Mouse (Mus musculus): ENCODE measurements around the gene Dars. TPM values are rescaled to one million over a fixed set of nuclear protein-coding genes. Genes with fewer than 3 reads are reported as not detected.

The Dars gene
- polyA plus RNA-seq, 1 experiment from 2014 or later: 178 TPM

DNA sequence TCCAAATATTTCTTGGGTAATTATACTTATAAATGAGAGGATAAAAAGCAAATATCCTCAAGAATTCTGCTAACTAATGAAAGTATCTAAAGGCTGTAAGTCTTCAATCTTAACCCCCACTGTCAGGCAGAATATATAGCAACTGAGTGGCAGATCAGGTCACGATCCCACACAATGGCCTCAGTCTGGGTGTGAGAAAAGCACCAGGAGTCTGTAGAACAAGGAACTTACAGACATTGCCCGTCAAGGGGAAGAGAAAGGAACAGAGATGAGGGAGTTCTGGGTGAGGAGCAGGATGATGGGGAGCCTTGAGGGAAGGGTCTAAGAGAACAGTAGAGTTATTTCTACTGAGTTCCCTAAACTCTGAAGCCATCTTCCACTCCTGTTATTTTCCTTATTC, 16.2 kb downstream of the Dars start:
- H3K36me3 ChIP-seq (ENCODE audit: control insufficient read depth, insufficient read depth, low read length): peaks cover 4% of the 10 kb centered on the region; the same call in 1 of the 2 replicates
- H3K4me2 ChIP-seq (ENCODE audit: low read depth, low read length): no peak overlapping the region
- WGBS: 49% methylated on average over 2 of the region's 2 CpGs
- H3K4me3 ChIP-seq (replicated peaks; ENCODE audit: low read length): no peak overlapping the region
- no peak for ATAC-seq (ENCODE audit: insufficient read depth, low FRiP score)
- H3K27ac ChIP-seq (ENCODE audit: low read length): peak overlapping the region; percentile 55; the same call in 1 of the 2 replicates
- H3K9me3 ChIP-seq (replicated peaks; ENCODE audit: control insufficient read depth, low read length): no peaks in the 10 kb centered on the region
- H3K27me3 ChIP-seq (ENCODE audit: control insufficient read depth, insufficient read depth, low read length): no peaks in the 10 kb centered on the region
- H3K9ac ChIP-seq (ENCODE audit: low read length): no peak overlapping the region
- peaks cover 8% of the 10 kb centered on the region for H3K4me1 ChIP-seq (ENCODE audit: control insufficient read depth, insufficient read depth, low read length)

GRCm38 (mm10) chr1:128399941-128400915, 16.9 kb downstream of the Dars start:
- Histone ChIP-seq H3K36me3 (ENCODE audit: control insufficient read depth, insufficient read depth, low read length) (peaks cover 4% of the 10 kb centered on the region; the same call in 1 of the 2 replicates), H3K4me1 (ENCODE audit: control insufficient read depth, insufficient read depth, low read length) (peaks cover 8% of the 10 kb centered on the region), H3K4me2 (ENCODE audit: low read depth, low read length) (no peak overlapping the region), H3K27me3 (ENCODE audit: control insufficient read depth, insufficient read depth, low read length) (no peaks in the 10 kb centered on the region), H3K9me3 (replicated peaks; ENCODE audit: control insufficient read depth, low read length) (no peaks in the 10 kb centered on the region), H3K27ac (ENCODE audit: low read length) (no peak overlapping the region), H3K4me3 (replicated peaks; ENCODE audit: low read length) (no peak overlapping the region), H3K9ac (ENCODE audit: low read length) (no peak overlapping the region)
- 68% methylated on average over 5 of the region's 5 CpGs for WGBS
- no peak for ATAC-seq (ENCODE audit: insufficient read depth, low FRiP score)

- H3K4me1 ChIP-seq (ENCODE audit: control insufficient read depth, insufficient read depth, low read length): peaks cover 3% of the 10 kb centered on the region
- no peak overlapping the region for H3K4me2 ChIP-seq (ENCODE audit: low read depth, low read length)
- no peak overlapping the region for H3K4me3 ChIP-seq (replicated peaks; ENCODE audit: low read length)
- peak overlapping the region; percentile 25; the same call in 1 of the 2 replicates for H3K27ac ChIP-seq (ENCODE audit: low read length)
- peaks cover 4% of the 10 kb centered on the region; the same call in 1 of the 2 replicates for H3K36me3 ChIP-seq (ENCODE audit: control insufficient read depth, insufficient read depth, low read length)
- H3K9me3 ChIP-seq (replicated peaks; ENCODE audit: control insufficient read depth, low read length): no peaks in the 10 kb centered on the region
- peak; percentile 79; the same call in 1 of the 2 replicates for ATAC-seq (ENCODE audit: insufficient read depth, low FRiP score)
- WGBS: 60% methylated on average over 5 of the region's 5 CpGs
- no peak overlapping the region for H3K9ac ChIP-seq (ENCODE audit: low read length)
- no peaks in the 10 kb centered on the region for H3K27me3 ChIP-seq (ENCODE audit: control insufficient read depth, insufficient read depth, low read length)
Observed at GRCm38 (mm10) chr1:128398738-128399445, 18.3 kb downstream of the Dars start.

- H3K9me3 ChIP-seq (replicated peaks; ENCODE audit: control insufficient read depth, low read length): no peaks in the 10 kb centered on the region
- H3K27ac ChIP-seq (ENCODE audit: low read length): no peak overlapping the region
- H3K4me2 ChIP-seq (ENCODE audit: low read depth, low read length): no peak overlapping the region
- no peak overlapping the region for H3K9ac ChIP-seq (ENCODE audit: low read length)
- H3K4me1 ChIP-seq (ENCODE audit: control insufficient read depth, insufficient read depth, low read length): no peaks in the 10 kb centered on the region
- ATAC-seq (ENCODE audit: insufficient read depth, low FRiP score): no peak
- no peaks in the 10 kb centered on the region; the same call in 1 of the 2 replicates for H3K36me3 ChIP-seq (ENCODE audit: control insufficient read depth, insufficient read depth, low read length)
- WGBS: 90% methylated on average over 3 of the region's 3 CpGs
- no peak overlapping the region for H3K4me3 ChIP-seq (replicated peaks; ENCODE audit: low read length)
- no peaks in the 10 kb centered on the region for H3K27me3 ChIP-seq (ENCODE audit: control insufficient read depth, insufficient read depth, low read length)
Observed at GRCm38 (mm10) chr1:128394657-128395056, 22.5 kb downstream of the Dars start.

GRCm38 (mm10) chr1:128392382-128392781, 24.8 kb downstream of the Dars start:
- no peaks in the 10 kb centered on the region for H3K9me3 ChIP-seq (replicated peaks; ENCODE audit: control insufficient read depth, low read length)
- WGBS: 86% methylated on average over 2 of the region's 2 CpGs
- H3K27me3 ChIP-seq (ENCODE audit: control insufficient read depth, insufficient read depth, low read length): no peaks in the 10 kb centered on the region
- H3K27ac ChIP-seq (ENCODE audit: low read length): no peak overlapping the region
- no peak overlapping the region for H3K4me2 ChIP-seq (ENCODE audit: low read depth, low read length)
- no peak overlapping the region for H3K4me3 ChIP-seq (replicated peaks; ENCODE audit: low read length)
- no peaks in the 10 kb centered on the region for H3K4me1 ChIP-seq (ENCODE audit: control insufficient read depth, insufficient read depth, low read length)
- no peaks in the 10 kb centered on the region; the same call in 1 of the 2 replicates for H3K36me3 ChIP-seq (ENCODE audit: control insufficient read depth, insufficient read depth, low read length)
- ATAC-seq (ENCODE audit: insufficient read depth, low FRiP score): no peak
- H3K9ac ChIP-seq (ENCODE audit: low read length): no peak overlapping the region

- H3K4me2 ChIP-seq (ENCODE audit: low read depth, low read length): no peak overlapping the region
- H3K9me3 ChIP-seq (replicated peaks; ENCODE audit: control insufficient read depth, low read length): no peaks in the 10 kb centered on the region
- no peak overlapping the region for H3K9ac ChIP-seq (ENCODE audit: low read length)
- no peak for ATAC-seq (ENCODE audit: insufficient read depth, low FRiP score)
- H3K27ac ChIP-seq (ENCODE audit: low read length): no peak overlapping the region
- H3K4me1 ChIP-seq (ENCODE audit: control insufficient read depth, insufficient read depth, low read length): no peaks in the 10 kb centered on the region
- no peaks in the 10 kb centered on the region for H3K27me3 ChIP-seq (ENCODE audit: control insufficient read depth, insufficient read depth, low read length)
- 86% methylated on average over 7 of the region's 7 CpGs for whole genome bisulfite sequencing
- H3K4me3 ChIP-seq (replicated peaks; ENCODE audit: low read length): no peak overlapping the region
- peaks cover 3% of the 10 kb centered on the region; the same call in 1 of the 2 replicates for H3K36me3 ChIP-seq (ENCODE audit: control insufficient read depth, insufficient read depth, low read length)
Observed at GRCm38 (mm10) chr1:128386487-128386886, 30.7 kb downstream of the Dars start.

DNA sequence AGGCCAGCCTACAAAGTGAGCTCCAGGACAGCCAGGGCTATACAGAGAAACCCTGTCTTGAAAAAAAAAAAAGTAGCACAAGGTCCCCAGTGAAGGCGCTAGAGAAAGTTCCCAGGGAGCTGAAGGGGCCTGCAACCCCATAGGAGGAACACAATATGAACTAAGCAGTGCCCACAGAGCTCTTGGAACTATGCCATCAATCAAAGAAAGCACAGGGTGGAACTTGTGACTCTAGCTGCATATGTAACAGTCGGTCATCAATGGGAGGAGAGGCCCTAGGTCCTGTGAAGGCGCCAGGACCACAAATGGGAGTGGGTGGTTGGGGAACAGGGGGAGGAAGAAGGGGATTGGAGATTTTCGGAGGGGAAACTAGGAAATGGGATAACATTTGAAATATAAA, 40.3 kb downstream of the Dars start:
- Histone ChIP-seq H3K4me2 (ENCODE audit: low read depth, low read length) (no peak overlapping the region), H3K36me3 (ENCODE audit: control insufficient read depth, insufficient read depth, low read length) (peaks cover 16% of the 10 kb centered on the region), H3K4me1 (ENCODE audit: control insufficient read depth, insufficient read depth, low read length) (no peaks in the 10 kb centered on the region), H3K9ac (ENCODE audit: low read length) (no peak overlapping the region), H3K4me3 (replicated peaks; ENCODE audit: low read length) (no peak overlapping the region), H3K27me3 (ENCODE audit: control insufficient read depth, insufficient read depth, low read length) (no peaks in the 10 kb centered on the region), H3K27ac (ENCODE audit: low read length) (no peak overlapping the region), H3K9me3 (replicated peaks; ENCODE audit: control insufficient read depth, low read length) (no peaks in the 10 kb centered on the region)
- ATAC-seq (ENCODE audit: insufficient read depth, low FRiP score): no peak
- WGBS: 90% methylated on average over 4 of the region's 4 CpGs

GRCm38 (mm10) chr1:128372143-128372860, 44.9 kb downstream of the Dars start:
- 80% methylated on average over 7 of the region's 7 CpGs for WGBS
- Histone ChIP-seq H3K27ac (ENCODE audit: low read length) (no peak overlapping the region), H3K27me3 (ENCODE audit: control insufficient read depth, insufficient read depth, low read length) (no peaks in the 10 kb centered on the region), H3K4me1 (ENCODE audit: control insufficient read depth, insufficient read depth, low read length) (no peaks in the 10 kb centered on the region), H3K36me3 (ENCODE audit: control insufficient read depth, insufficient read depth, low read length) (peaks cover 8% of the 10 kb centered on the region; the same call in 1 of the 2 replicates), H3K4me2 (ENCODE audit: low read depth, low read length) (no peak overlapping the region), H3K9ac (ENCODE audit: low read length) (no peak overlapping the region), H3K9me3 (replicated peaks; ENCODE audit: control insufficient read depth, low read length) (no peaks in the 10 kb centered on the region), H3K4me3 (replicated peaks; ENCODE audit: low read length) (no peak overlapping the region)
- ATAC-seq (ENCODE audit: insufficient read depth, low FRiP score): no peak
